Mouse (Mus musculus) yolk sac, embryonic 10.5 days (tissue): ENCODE measurements around the gene Rab3c.

Experiments used
- DNase-seq: peaks from one replicate; pipeline ENCODE4 v3.0.0-alpha.2; 2017; ENCODE audit warnings: low spot score

Gene Rab3c

GRCm38 (mm10) chr13:110093720-110094685, 186.8 kb downstream of the Rab3c start:
- no peak for DNase-seq

- DNase-seq, result no peak
Measured at GRCm38 (mm10) chr13:110083961-110084360, 196.8 kb downstream of the Rab3c start.

- no peak for DNase-seq
Measured at GRCm38 (mm10) chr13:110081174-110081573, 199.6 kb downstream of the Rab3c start.

GRCm38 (mm10) chr13:110075587-110075986, 205.2 kb downstream of the Rab3c start:
- no peak for DNase-seq

GRCm38 (mm10) chr13:110074180-110074579, 206.6 kb downstream of the Rab3c start:
- DNase-seq, result no peak

DNA sequence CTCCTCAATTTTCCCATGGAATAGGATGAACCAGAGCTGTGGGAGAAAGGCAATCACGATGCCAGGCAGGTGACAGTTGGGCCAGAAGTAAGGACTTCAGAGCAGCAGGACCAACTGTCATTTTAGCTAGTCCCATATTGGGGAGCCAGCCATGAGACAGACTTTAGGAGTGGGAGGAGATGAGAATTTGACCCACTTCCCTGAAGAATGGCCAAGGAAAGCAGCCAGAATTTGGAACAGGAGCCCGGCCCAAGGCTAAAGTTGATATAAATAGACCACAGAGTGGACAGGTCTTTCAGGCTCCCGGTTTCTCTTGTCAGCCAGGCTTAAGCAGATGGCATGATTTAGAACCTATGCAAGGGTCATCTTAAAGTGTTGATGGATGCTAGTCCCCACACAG, 213.6 kb downstream of the Rab3c start:
- DNase-seq, result no peak

DNA sequence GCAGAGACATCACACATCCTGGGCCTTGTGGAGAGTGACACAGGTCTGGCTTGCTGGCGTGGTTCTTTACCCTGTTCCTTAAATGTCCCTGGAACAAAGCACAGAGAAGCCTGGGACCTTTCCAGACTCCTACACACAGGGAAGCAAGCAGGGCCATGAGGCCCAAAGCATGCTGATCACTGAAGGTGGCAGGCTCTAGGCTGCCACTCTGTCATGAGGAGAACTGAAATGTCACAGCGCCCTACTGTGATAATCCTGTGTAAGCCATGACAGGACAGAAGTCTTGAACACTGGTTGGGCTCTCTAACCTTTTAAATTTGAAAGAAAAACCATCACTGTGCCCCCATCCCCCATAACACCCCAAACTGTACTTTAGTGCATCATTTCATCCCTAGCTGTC, 214.1 kb downstream of the Rab3c start:
- DNase-seq, result no peak

DNA sequence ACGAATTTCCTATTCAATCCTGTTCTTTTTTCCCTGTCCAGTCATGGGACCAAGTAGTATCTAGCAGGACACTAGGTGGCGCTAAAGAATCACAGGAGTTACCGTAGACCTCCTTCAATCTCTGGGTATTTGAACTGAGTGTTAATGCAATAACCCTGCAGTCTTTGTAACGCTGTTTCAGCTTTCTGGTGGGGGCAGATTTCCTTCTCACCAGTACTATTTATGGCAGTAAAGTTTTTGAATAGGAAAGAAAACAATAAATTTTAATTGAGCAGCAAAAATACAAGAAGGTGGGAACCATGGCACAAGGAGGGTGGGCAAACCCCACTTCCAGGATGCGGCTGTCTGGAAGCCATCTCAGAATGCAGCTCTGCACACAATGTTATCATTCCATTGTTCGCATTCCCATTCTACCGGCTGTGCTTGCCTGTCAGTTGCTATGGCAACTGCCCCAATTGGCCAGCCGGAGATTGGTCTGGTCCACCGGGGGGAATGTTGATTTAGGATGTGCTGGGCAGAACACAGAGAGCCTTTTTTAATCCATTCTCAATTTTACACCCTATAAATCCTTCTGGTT, 217.9 kb downstream of the Rab3c start:
- DNase-seq, result peak; percentile 66

DNA sequence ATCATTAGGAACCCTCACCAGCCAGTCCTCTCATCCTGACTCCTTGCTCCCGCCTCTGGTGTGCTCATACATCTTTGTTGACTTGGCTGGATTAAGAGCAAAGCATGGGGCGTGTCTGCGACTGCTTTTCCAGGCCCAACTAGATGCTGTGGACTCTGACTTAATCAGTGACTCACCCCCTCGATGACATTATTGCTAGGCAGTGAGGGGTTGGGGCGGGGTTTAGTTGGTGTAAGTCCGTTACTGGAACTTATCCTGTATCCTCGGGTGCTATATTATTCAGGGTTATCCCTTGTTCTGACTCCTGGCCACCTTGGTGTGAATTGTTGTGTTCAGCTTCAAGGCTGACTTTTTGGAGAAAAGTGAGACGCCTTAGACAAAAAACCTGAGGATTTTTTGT, 218.5 kb downstream of the Rab3c start:
- DNase-seq, result no peak

GRCm38 (mm10) chr13:110054538-110054937, 226.3 kb downstream of the Rab3c start:
- DNase-seq, result no peak

- DNase-seq, result no peak
Measured at GRCm38 (mm10) chr13:110048767-110049434, 231.9 kb downstream of the Rab3c start.

DNA sequence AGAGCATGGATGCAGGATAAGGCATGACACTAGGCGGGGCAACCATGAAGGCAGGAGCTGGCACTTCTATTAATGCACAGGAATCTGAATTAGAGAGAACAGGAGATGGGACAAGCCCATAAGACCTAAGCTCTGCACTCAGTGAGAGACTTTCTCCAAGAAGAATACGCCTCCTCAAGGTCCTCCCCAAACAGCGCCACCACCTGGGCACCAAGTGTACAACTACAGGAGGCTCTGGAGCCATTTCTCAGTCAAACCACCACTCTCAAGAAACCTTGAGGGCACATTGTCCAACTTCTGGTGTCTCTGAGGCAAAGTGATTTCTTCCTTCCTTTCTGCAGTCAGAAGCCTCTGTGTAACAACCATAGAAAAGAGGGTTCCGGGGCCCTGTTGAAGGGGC, 236.4 kb downstream of the Rab3c start:
- no peak for DNase-seq

GRCm38 (mm10) chr13:110039779-110040498, 240.9 kb downstream of the Rab3c start:
- DNase-seq, result no peak

- no peak for DNase-seq
Measured at GRCm38 (mm10) chr13:110039170-110039569, 241.6 kb downstream of the Rab3c start.

DNA sequence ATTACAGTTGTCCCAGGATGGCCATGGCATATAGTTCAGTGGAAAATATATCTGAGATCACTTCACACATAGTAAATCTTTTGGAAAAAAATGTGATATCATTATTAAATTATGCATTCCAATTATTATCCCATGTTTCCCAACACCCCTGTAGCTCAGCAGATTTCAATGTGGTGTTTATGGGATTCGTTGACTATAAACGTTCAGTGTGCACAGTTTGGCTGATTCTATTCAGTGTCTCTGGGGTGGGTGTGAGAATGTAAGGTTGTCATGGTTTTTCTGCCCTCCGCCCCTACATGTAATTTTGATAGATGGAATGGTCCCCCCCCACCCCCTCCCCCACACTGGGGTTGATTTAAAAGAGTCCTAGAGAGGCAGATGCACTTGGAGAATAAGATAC, 242.3 kb downstream of the Rab3c start:
- no peak for DNase-seq

GRCm38 (mm10) chr13:110034885-110035284, 245.9 kb downstream of the Rab3c start:
- DNase-seq, result no peak

DNA sequence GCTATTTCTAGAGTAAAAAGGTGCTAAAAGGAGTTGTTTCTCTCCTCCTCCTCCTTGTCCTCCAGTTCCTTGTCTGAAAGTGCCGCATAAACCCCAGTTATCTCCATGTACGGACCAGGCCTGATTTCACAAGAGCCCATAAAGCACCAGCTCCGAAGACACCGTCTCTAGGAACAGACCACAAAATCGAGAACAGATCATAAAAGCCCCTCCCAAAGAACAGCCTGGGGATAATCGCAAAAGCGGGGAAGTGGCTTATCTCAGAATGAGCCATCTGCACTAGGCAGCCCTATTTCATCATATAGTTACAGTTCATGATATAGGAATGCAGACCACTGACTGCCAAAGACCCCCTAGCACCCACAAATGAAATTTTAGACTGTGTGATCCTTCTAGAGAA, 246.8 kb downstream of the Rab3c start:
- no peak for DNase-seq

DNA sequence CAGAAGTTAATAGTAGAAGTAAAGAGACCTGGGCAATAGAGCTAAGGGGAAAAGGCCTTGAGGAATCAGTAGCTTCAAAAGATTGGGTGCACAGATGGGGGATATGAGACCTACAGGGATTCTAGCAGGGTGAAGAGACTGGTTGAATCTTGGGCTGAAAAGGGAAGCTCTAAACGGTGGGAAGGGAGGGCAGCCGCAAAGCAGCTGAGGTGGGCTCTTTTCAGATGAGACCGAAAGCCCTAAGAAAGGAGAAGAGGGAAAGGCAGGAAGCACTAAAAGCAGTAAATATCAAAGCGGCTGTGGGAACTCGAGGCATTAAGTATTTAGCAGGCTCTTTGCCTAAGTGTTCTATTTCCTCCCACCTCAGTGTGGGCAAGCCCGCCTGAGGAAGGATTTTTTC, 248.9 kb downstream of the Rab3c start:
- DNase-seq, result no peak

GRCm38 (mm10) chr13:110031061-110031460, 249.7 kb downstream of the Rab3c start:
- DNase-seq, result no peak

GRCm38 (mm10) chr13:110024381-110025161, 256.2 kb downstream of the Rab3c start:
- no peak for DNase-seq

- no peak for DNase-seq
Measured at GRCm38 (mm10) chr13:110023031-110023430, 257.8 kb downstream of the Rab3c start.
